Mouse (Mus musculus) limb, embryonic 14.5 days (tissue): ENCODE data around the gene 4921501E09Rik. TPM values are rescaled to one million over a fixed set of nuclear protein-coding genes. Genes with fewer than 3 reads are reported as not detected.
"Not testable (repeated sequence)": the region's sequence is repeated elsewhere in the genome, so short reads cannot be mapped to it uniquely, and the experiment has no call there.

Experiments
- ATAC-seq: fragments of 200-750 bp; cut with Nextera tagmentation; 2 replicates; pipeline ENCODE4 v1.8.0; 2017; ENCODE audit warnings: low read depth, moderate number of reproducible peaks, moderate TSS enrichment; ENCODE audit not compliant: low FRiP score
- DNase-seq: peaks from one replicate; pipeline ENCODE4 v3.0.0-alpha.2; 2015; ENCODE audit warnings: low spot score
- H3K27ac ChIP-seq: fragments of 300-500 bp; sonication (generic); replicated peaks from 2 replicates; pipeline ENCODE4 v1.5.1; 2014; ENCODE audit warnings: low read depth, mild to moderate bottlenecking, low read length, moderate library complexity, mixed read lengths
- H3K27me3 ChIP-seq: fragments of 300-500 bp; sonication (generic); 2 replicates; pipeline ENCODE4 v1.6.1; 2014; ENCODE audit warnings: low read length, mixed read lengths; ENCODE audit not compliant: control insufficient read depth, insufficient read depth
- H3K36me3 ChIP-seq: fragments of 300-500 bp; sonication (generic); 2 replicates; pipeline ENCODE4 v1.6.1; 2014; ENCODE audit warnings: mild to moderate bottlenecking, low read length, moderate library complexity, mixed read lengths; ENCODE audit not compliant: control insufficient read depth, insufficient read depth
- H3K4me1 ChIP-seq: fragments of 300-500 bp; sonication (generic); 2 replicates; pipeline ENCODE4 v1.6.1; 2014; ENCODE audit warnings: antibody characterized with exemption, low read length, mixed read lengths; ENCODE audit not compliant: control insufficient read depth, insufficient read depth
- H3K4me2 ChIP-seq: fragments of 300-500 bp; sonication (generic); replicated peaks from 2 replicates; pipeline ENCODE4 v1.6.1; 2014; ENCODE audit warnings: low read depth, mild to moderate bottlenecking, low read length, moderate library complexity; ENCODE audit not compliant: severe bottlenecking
- H3K4me3 ChIP-seq: fragments of 300-500 bp; sonication (generic); replicated peaks from 2 replicates; pipeline ENCODE4 v1.5.1; 2014; ENCODE audit warnings: low read length
- H3K9ac ChIP-seq: fragments of 300-500 bp; sonication (generic); 2 replicates; pipeline ENCODE4 v1.6.1; 2014; ENCODE audit warnings: mild to moderate bottlenecking, low read depth, low read length, moderate library complexity; ENCODE audit not compliant: severe bottlenecking
- H3K9me3 ChIP-seq: fragments of 300-500 bp; sonication (generic); 2 replicates; pipeline ENCODE4 v1.6.1; 2016; ENCODE audit warnings: low read length; ENCODE audit not compliant: control insufficient read depth
- POLR2A ChIP-seq: fragments of 200-500 bp; IDR thresholded peaks from 2 replicates; pipeline ENCODE4 v1.8.0; 2012; ENCODE audit warnings: inconsistent platforms, mild to moderate bottlenecking, moderate library complexity, borderline replicate concordance; ENCODE audit not compliant: insufficient read depth, insufficient read length; ENCODE audit errors: extremely low read depth
- WGBS: fragments of 180-500 bp; shearing (Covaris S2); extraction: QIAGEN DNeasy Blood & Tissue Kit; methylation state at CpG from one replicate; pipeline ENCODE4 v1.1.7; 2014; 5-methylcytosine and 5-hydroxymethylcytosine counted together
- polyA plus RNA-seq, 2 experiments: library from polyadenylated mRNA; depleted of rRNA in 1 of 2; stranded (reverse) in 1 of 2; unstranded in 1 of 2; fragments of >200 nt; fragmentation: Nextera tagmentation in 1 of 2; extraction: Ambion mirVana in 1 of 2; gene quantifications; 2 replicates each; pipeline versions ENCODE4 v1.2.1 to v1.2.3; 2012 to 2014

4921501E09Rik gene
- polyA plus RNA-seq, 2 experiments, result not detected

DNA sequence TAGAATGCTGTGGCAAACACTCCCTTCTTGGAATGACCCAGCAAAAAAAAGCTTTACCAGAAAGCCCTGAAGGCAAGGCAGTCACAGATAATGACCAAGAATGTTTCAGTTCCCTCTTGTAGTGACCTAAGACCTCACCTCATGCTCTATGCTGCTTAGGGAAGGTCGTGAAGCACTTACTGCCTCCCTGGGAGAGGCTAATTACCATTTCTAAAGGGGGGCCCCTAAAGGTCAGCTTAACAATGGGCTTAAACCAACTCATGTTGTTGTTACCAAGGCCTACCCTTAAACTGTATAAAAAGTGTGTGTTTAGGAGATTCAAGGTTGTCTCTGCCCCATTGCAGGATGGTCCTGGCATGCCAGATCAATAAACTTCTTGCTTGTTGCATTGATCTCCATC lies 4.9 kb downstream of the 4921501E09Rik start:
- no peaks in the 10 kb centered on the region for H3K9me3 ChIP-seq
- no peak for DNase-seq
- H3K4me3 ChIP-seq, result no peak overlapping the region
- no peak overlapping the region for H3K27ac ChIP-seq
- H3K36me3 ChIP-seq, result no peaks in the 10 kb centered on the region
- no peak overlapping the region for H3K9ac ChIP-seq
- no peaks in the 10 kb centered on the region for H3K27me3 ChIP-seq
- WGBS, result 4% methylated on average over 1 of the region's 1 CpGs
- TF ChIP-seq POLR2A, result no peak
- no peak overlapping the region for H3K4me2 ChIP-seq
- ATAC-seq, result no peak
- no peaks in the 10 kb centered on the region for H3K4me1 ChIP-seq

- WGBS, result 4% methylated on average over 1 of the region's 1 CpGs
- no peak for ATAC-seq
- Histone ChIP-seq H3K4me3 (no peak overlapping the region), H3K4me2 (no peak overlapping the region), H3K27ac (no peak overlapping the region), H3K27me3 (no peaks in the 10 kb centered on the region), H3K36me3 (no peaks in the 10 kb centered on the region), H3K4me1 (no peaks in the 10 kb centered on the region), H3K9me3 (no peaks in the 10 kb centered on the region), H3K9ac (no peak overlapping the region)
- DNase-seq, result no peak
- no peak for TF ChIP-seq POLR2A
Observed at GRCm38 (mm10) chr17:33058791-33059190, 9.1 kb downstream of the 4921501E09Rik start.

- Histone ChIP-seq H3K4me2 (peak within 1 kb of the TSS; percentile 44), H3K9ac (peak within 1 kb of the TSS; percentile 68), H3K27me3 (no peaks in the 10 kb centered on the region), H3K27ac (peak within 1 kb of the TSS; percentile 77), H3K9me3 (no peaks in the 10 kb centered on the region; the same call in 1 of the 2 replicates), H3K36me3 (no peaks in the 10 kb centered on the region), H3K4me1 (no peaks in the 10 kb centered on the region), H3K4me3 (peak within 1 kb of the TSS; percentile 64)
- peak; percentile 51; the same call in 1 of the 2 replicates for TF ChIP-seq POLR2A
- peak; percentile 91 for DNase-seq
- WGBS, result 3% methylated on average over 27 of the region's 27 CpGs
- ATAC-seq, result peak; percentile 98
Observed at GRCm38 (mm10) chr17:33032900-33033891, 34.7 kb downstream of the 4921501E09Rik start, which contains the start of gene Zfp763. Zfp763 (minus strand) TSS chr17:33033402.

GRCm38 (mm10) chr17:33032376-33032775 lies 35.5 kb downstream of the 4921501E09Rik start:
- H3K4me1 ChIP-seq, result no peaks in the 10 kb centered on the region
- H3K9me3 ChIP-seq, result peaks cover 2% of the 10 kb centered on the region
- DNase-seq (peak; percentile 11), ATAC-seq (no peak)
- H3K9ac ChIP-seq, result peak overlapping the region; percentile 68
- no peaks in the 10 kb centered on the region for H3K27me3 ChIP-seq
- no peak overlapping the region for H3K27ac ChIP-seq
- WGBS, result 5% methylated on average over 10 of the region's 10 CpGs
- peak overlapping the region; percentile 64 for H3K4me3 ChIP-seq
- no peak for TF ChIP-seq POLR2A
- H3K4me2 ChIP-seq, result peak overlapping the region; percentile 44
- H3K36me3 ChIP-seq, result no peaks in the 10 kb centered on the region

DNA sequence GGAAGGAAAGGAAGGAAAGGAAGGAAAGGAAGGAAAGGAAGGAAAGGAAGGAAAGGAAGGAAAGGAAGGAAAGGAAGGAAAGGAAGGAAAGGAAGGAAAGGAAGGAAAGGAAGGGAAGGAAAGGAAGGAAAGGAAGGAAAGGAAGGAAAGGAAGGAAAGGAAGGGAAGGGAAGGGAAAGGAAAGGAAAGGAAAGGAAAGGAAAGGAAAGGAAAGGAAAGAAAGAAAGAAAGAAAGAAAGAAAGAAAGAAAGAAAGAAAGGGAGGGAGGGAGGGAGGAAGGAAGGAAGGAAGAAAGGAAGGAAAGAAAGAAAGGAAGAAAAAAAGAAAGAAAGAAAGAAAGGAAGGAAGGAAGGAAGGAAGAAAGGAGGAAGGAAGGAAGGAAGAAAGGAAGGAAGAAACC lies 47.4 kb downstream of the 4921501E09Rik start:
- not testable (repeated sequence) for H3K27me3 ChIP-seq, H3K27ac ChIP-seq, ATAC-seq, H3K4me2 ChIP-seq, H3K4me1 ChIP-seq, H3K9ac ChIP-seq, H3K4me3 ChIP-seq, DNase-seq
- H3K9me3 ChIP-seq, result peaks cover 75% of the 10 kb centered on the region
- peaks cover 62% of the 10 kb centered on the region for H3K36me3 ChIP-seq

Other genes with a start within 250 kb of the 4921501E09Rik start
- gene Zfp799, start 237.8 kb downstream of the 4921501E09Rik start, polyA plus RNA-seq (2012; rRNA removed), result 13.3 and 13.4 TPM in 2 replicates
- gene Zfp799, start 237.8 kb downstream of the 4921501E09Rik start, polyA plus RNA-seq (2014; fragmentation: Nextera tagmentation; extraction: Ambion mirVana), result 15.1 and 20.2 TPM in 2 replicates
- 4.2 and 5.1 TPM in 2 replicates for gene Zfp870, start 176.4 kb downstream of the 4921501E09Rik start, polyA plus RNA-seq (2012; rRNA removed)
- gene Zfp870, start 176.4 kb downstream of the 4921501E09Rik start, polyA plus RNA-seq (2014; fragmentation: Nextera tagmentation; extraction: Ambion mirVana), result 8.8 and 9.8 TPM in 2 replicates
- 0.09 TPM in 1 of 2 replicates, not detected in the other for gene Cyp4f14, start 150.7 kb downstream of the 4921501E09Rik start, polyA plus RNA-seq (2012; rRNA removed)
- not detected in 2 replicates for gene Cyp4f14, start 150.7 kb downstream of the 4921501E09Rik start, polyA plus RNA-seq (2014; fragmentation: Nextera tagmentation; extraction: Ambion mirVana)
- gene Cyp4f13, start 120.7 kb downstream of the 4921501E09Rik start, polyA plus RNA-seq (2012; rRNA removed), result 22.1 and 23.6 TPM in 2 replicates
- gene Cyp4f13, start 120.7 kb downstream of the 4921501E09Rik start, polyA plus RNA-seq (2014; fragmentation: Nextera tagmentation; extraction: Ambion mirVana), result 11.7 and 12.8 TPM in 2 replicates
- 4.0 and 5.2 TPM in 2 replicates for gene Zfp472, start 102.2 kb downstream of the 4921501E09Rik start, polyA plus RNA-seq (2012; rRNA removed)
- gene Zfp472, start 102.2 kb downstream of the 4921501E09Rik start, polyA plus RNA-seq (2014; fragmentation: Nextera tagmentation; extraction: Ambion mirVana), result 11.1 and 11.6 TPM in 2 replicates
- 9.3 and 10.3 TPM in 2 replicates for gene Zfp952, start 74.9 kb downstream of the 4921501E09Rik start, polyA plus RNA-seq (2012; rRNA removed)
- gene Zfp952, start 74.9 kb downstream of the 4921501E09Rik start, polyA plus RNA-seq (2014; fragmentation: Nextera tagmentation; extraction: Ambion mirVana), result 10.7 and 13.3 TPM in 2 replicates
- 5.5 and 7.6 TPM in 2 replicates for gene Zfp763, start 34.7 kb downstream of the 4921501E09Rik start, polyA plus RNA-seq (2012; rRNA removed)
- gene Zfp763, start 34.7 kb downstream of the 4921501E09Rik start, polyA plus RNA-seq (2014; fragmentation: Nextera tagmentation; extraction: Ambion mirVana), result 13.0 and 15.1 TPM in 2 replicates
- gene Zfp563, start 21.3 kb upstream of the 4921501E09Rik start, polyA plus RNA-seq (2012; rRNA removed), result 4.8 and 6.0 TPM in 2 replicates
- 9.8 and 10.5 TPM in 2 replicates for gene Zfp563, start 21.3 kb upstream of the 4921501E09Rik start, polyA plus RNA-seq (2014; fragmentation: Nextera tagmentation; extraction: Ambion mirVana)
- 0.10 TPM in 1 of 2 replicates, not detected in the other for gene Morc2b, start 71.6 kb upstream of the 4921501E09Rik start, polyA plus RNA-seq (2012; rRNA removed)
- gene Morc2b, start 71.6 kb upstream of the 4921501E09Rik start, polyA plus RNA-seq (2014; fragmentation: Nextera tagmentation; extraction: Ambion mirVana), result not detected in 2 replicates
- gene Olfr55, start 100.4 kb upstream of the 4921501E09Rik start, polyA plus RNA-seq (2012; rRNA removed), result not detected in 2 replicates
- gene Olfr55, start 100.4 kb upstream of the 4921501E09Rik start, polyA plus RNA-seq (2014; fragmentation: Nextera tagmentation; extraction: Ambion mirVana), result not detected in 2 replicates
- not detected in 2 replicates for gene Olfr239, start 123.2 kb upstream of the 4921501E09Rik start, polyA plus RNA-seq (2012; rRNA removed)
- not detected in 2 replicates for gene Olfr239, start 123.2 kb upstream of the 4921501E09Rik start, polyA plus RNA-seq (2014; fragmentation: Nextera tagmentation; extraction: Ambion mirVana)
- gene Olfr1564, start 153.6 kb upstream of the 4921501E09Rik start, polyA plus RNA-seq (2012; rRNA removed), result 0.29 and 0.67 TPM in 2 replicates
- gene Olfr1564, start 153.6 kb upstream of the 4921501E09Rik start, polyA plus RNA-seq (2014; fragmentation: Nextera tagmentation; extraction: Ambion mirVana), result not detected in 2 replicates
- 5.5 and 7.0 TPM in 2 replicates for gene Zfp955a, start 187.1 kb upstream of the 4921501E09Rik start, polyA plus RNA-seq (2012; rRNA removed)
- 16.7 and 18.8 TPM in 2 replicates for gene Zfp955a, start 187.1 kb upstream of the 4921501E09Rik start, polyA plus RNA-seq (2014; fragmentation: Nextera tagmentation; extraction: Ambion mirVana)
- not detected in 2 replicates for gene Olfr63, start 196.6 kb upstream of the 4921501E09Rik start, polyA plus RNA-seq (2012; rRNA removed)
- 0.03 TPM in 1 of 2 replicates, not detected in the other for gene Olfr63, start 196.6 kb upstream of the 4921501E09Rik start, polyA plus RNA-seq (2014; fragmentation: Nextera tagmentation; extraction: Ambion mirVana)
- 6.2 and 7.9 TPM in 2 replicates for gene Zfp955b, start 221.5 kb upstream of the 4921501E09Rik start, polyA plus RNA-seq (2012; rRNA removed)
- gene Zfp955b, start 221.5 kb upstream of the 4921501E09Rik start, polyA plus RNA-seq (2014; fragmentation: Nextera tagmentation; extraction: Ambion mirVana), result 9.9 and 10.9 TPM in 2 replicates